Mouse (Mus musculus) heart, adult 9 months (tissue): ENCODE results near the gene Helz.

Experiments
- DNase-seq, 2 experiments: peaks; one replicate each; pipeline ENCODE4 v3.0.0; 2022; ENCODE audit warnings: low spot score in 2 of 2

Gene Helz

GRCm38 (mm10) chr11:107674006-107674405 lies 126.3 kb downstream of the Helz start:
- no peak for DNase-seq

DNA sequence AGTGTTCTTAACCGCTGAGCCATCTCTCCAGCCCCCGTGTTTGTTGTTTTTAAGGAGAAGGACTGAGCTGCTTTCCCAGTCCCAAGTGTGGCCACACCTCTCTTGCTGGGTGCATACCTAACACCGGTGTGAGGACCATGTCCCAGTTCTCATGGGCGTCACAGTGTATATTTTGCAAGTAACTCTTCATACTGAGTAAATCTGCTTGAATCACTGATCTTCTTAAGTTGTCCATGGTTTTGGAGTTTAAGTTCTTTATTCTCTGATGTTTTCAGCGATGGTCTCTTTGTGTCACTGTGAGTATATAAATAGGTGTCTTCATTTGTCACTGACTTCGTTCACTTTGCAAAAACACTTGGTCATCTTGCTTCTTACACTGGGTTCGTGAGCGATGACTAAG lies 126.9 kb downstream of the Helz start:
- no peak for DNase-seq

DNA sequence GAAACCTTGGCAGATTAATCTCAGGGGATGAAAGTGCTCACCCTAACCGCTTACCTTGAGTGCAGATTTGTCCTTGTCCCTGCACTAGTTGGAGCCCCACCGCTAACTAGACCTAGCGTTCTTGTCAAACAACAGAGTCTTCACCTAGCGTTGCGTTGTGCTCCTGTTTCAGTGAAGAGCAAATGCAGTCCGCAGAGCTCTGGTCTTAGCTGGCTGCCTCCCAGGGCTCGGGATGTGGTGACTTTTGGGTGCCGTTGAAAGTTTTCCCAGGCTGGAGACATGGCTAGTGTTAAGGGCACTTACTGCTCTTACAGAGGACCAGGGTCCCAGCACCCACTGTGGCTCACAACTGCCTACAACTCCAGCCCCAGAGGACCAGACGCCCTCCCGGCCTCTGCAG lies 127.5 kb downstream of the Helz start:
- no peak for DNase-seq

GRCm38 (mm10) chr11:107676207-107676940 lies 128.6 kb downstream of the Helz start:
- DNase-seq = no peak

DNA sequence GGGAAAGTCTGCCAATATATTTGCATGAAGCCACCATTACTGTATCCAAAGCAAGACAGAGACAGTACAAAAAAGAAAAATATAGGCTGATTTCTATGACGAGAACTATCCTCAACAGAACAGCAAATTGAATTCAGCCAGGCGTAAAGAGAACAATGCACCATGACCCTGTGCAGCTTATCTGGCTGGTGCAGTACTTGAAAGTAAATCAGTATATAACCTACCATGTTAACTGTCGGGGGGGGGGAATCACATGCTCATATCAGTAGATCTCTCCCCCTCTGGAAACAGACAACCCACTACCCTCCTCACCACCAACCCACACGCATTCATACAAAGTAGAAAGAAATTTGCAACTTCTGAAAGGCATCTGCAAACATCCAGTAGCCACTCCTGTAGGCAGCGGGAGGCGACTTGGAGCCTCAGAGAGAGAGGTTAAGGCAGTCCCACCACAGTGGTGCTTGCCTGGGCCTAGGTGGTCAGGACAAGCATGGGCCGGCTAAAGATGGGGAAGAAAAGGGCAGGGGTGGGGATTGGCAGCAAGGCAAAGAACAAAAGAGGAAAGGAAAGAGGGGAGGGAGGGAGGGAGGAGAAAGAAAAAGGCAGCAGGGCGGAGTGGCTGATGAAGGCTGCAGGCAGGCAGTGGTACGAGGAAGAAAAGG lies 135.1 kb downstream of the Helz start:
- no peak for DNase-seq

GRCm38 (mm10) chr11:107683544-107684465 lies 136.1 kb downstream of the Helz start:
- no peak for DNase-seq

GRCm38 (mm10) chr11:107686290-107686689 lies 138.6 kb downstream of the Helz start:
- no peak for DNase-seq

DNA sequence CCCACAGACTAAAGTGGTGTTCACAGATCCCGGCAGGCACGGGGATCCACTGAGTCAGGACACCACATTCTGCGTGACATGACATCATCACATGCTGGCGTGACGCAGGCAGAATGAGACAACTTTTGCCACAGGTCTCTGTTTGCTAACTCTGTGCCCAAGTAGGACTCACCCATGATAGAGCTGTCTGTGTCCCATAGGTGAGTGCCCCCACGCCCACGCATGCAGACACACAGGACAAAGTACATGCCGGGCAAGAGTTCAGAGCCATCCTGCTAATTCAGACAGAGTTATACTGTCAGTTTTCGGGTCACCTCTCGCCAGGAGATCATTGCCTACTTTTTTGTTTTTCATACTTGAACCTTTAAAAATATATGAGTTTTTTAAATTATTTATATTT lies 140.8 kb downstream of the Helz start:
- no peak for DNase-seq

DNA sequence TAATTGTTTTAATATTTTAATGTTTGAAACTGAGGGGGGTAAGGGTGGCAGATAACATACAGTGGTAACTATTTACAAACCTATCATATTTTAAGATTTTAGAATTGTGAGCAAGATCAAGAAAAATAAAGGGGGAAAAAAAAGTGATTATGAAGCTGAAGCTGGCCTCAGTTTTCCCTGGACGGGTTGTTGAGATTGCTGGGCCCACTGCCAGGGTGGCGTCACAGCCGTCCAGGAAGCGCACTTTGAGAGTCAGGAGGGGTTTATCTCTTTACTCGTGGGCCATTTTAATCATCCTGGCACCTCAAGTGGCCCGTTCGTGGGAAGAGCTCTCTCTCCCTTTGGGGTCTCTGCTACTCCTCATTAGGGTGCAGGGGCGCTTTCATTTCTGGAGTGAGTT lies 143.8 kb downstream of the Helz start:
- DNase-seq = no peak

- no peak for DNase-seq
These were observed 145.6 kb downstream of the Helz start for GRCm38 (mm10) chr11:107693338-107693737.

GRCm38 (mm10) chr11:107699967-107700366 lies 152.2 kb downstream of the Helz start:
- DNase-seq = no peak

DNA sequence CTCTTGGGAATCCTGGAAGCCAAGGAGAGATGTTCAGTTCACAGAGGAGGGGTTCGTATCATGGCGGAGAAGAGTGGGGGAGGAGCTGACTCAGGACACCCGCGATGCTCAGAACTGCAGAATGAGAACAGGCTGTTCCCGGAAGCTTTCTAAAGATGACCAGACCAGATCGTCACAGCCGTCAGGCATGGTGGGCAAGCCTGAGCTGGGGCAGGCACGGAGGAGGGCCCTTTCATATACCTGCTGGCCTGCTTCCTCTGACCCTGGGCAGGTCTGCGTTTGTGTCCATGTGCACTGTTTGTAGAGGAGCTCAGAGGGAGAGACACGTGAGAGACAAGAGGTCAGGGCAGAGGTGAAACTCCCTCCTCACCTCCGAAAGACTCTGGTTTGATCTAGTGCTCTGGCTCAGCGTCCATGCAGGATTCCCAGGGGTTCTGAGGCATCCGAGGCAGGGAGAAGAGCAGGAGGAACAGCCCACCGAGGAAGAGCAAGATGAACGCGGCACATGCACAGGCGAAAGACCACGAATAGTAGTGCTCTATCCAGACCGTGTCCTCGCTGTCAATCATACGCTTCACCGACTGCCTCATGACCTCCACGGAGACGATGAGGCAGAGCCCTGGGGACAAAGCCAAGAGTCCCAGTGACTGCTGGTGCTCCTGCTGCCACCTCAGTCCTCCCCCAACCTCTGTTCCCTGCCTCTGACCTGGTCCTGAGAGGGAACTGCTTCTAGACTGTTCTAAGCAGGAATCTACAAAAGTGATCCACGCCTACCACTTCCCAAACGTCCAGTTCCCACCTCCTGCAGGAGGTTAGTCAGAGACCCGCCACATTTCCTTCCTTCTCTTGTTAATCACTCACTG lies 155.8 kb downstream of the Helz start:
- peak; percentile 7 to 19 for DNase-seq

GRCm38 (mm10) chr11:107705060-107705459 lies 157.3 kb downstream of the Helz start:
- DNase-seq = no peak

- no peak for DNase-seq
These were observed 157.8 kb downstream of the Helz start for GRCm38 (mm10) chr11:107705476-107706074.

- no peak for DNase-seq
These were observed 160.3 kb downstream of the Helz start for GRCm38 (mm10) chr11:107707897-107708610.

GRCm38 (mm10) chr11:107710379-107710778 lies 162.6 kb downstream of the Helz start:
- no peak for DNase-seq

DNA sequence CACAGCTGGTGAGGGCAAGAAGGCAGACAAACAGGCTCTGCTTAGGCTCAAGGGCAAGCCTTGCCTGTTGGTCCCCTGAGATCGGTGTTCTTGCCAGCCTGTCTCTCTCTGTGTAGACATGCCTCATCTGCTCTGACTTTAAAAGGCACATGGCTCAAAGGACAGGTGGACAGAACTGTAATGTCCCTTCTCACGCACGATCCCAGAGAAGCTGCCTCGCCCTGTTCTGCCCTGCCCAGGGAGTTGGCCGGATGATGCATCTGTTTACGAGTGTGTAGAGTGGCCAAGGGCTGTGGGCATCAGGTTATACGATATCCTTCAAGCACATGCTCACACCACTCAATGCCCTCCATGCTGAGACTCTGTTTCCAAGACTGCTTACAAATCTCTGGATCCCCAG lies 166.6 kb downstream of the Helz start:
- DNase-seq = no peak

DNA sequence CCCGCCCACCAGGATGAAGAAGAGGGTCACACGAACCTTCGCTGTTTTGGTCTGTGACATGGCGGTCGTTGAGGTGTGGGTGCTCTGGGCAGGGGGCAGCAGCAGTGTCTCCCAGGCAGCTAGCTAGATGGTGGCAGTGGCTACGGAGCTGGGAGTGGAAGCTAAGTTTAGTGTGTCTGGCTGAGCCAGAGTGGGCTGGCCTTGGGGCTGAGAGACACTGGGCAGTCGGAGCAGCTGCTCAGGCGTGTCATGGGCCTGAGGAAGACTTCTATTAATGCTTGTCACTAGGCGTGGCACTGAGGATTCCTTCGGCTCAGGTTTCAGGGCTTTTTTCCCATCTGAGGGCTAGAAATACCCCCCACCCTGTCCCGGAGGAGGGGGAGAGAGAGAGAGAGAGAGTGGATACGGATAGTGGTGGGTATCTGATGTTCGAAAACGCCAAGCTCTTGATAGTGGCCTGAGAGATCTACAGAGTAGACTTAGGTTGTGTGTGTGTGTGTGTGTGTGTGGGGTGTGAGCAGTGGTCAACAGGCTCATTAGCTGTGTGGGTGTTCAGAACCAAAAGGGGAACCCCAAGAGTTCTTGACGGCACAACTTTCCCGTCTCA lies 168.7 kb downstream of the Helz start, which contains the start of gene Cacng1:
Gene Cacng1, minus strand, starts transcription at position 191 of the 607 bp plus-strand sequence.
- no peak for DNase-seq

- no peak for DNase-seq
These were observed 172.7 kb downstream of the Helz start for GRCm38 (mm10) chr11:107720264-107721021.
